Mouse (Mus musculus): ENCODE results near the gene Gsx2. TPM values are rescaled to one million over a fixed set of nuclear protein-coding genes. Genes with fewer than 3 reads are reported as not detected.

Gene Gsx2
- polyA plus RNA-seq, 1 experiment from 2014 or later: not detected

- Histone ChIP-seq H3K4me2 (ENCODE audit: low read length) (no peak overlapping the region), H3K36me3 (ENCODE audit: control insufficient read depth, insufficient read depth, low read length) (no peaks in the 10 kb centered on the region), H3K9ac (replicated peaks; ENCODE audit: low read length) (no peak overlapping the region), H3K4me1 (ENCODE audit: control insufficient read depth, insufficient read depth, low read length) (peaks cover 10% of the 10 kb centered on the region), H3K27me3 (ENCODE audit: control insufficient read depth, insufficient read depth, low read length) (peaks cover 95% of the 10 kb centered on the region), H3K27ac (replicated peaks; ENCODE audit: low read depth, low read length) (no peak overlapping the region), H3K9me3 (ENCODE audit: control insufficient read depth, low read length) (no peaks in the 10 kb centered on the region), H3K4me3 (replicated peaks; ENCODE audit: low read depth, low read length) (no peak overlapping the region)
- ATAC-seq (ENCODE audit: low FRiP score, low TSS enrichment): no peak
- WGBS: under 1% methylated on average over 14 of the region's 14 CpGs
- DNase-seq: no peak
These were observed 7.7 kb downstream of the Gsx2 start for GRCm38 (mm10) chr5:75083061-75083460.

- under 1% methylated on average over 27 of the region's 27 CpGs for WGBS
- no peak for DNase-seq
These were observed 8.4 kb downstream of the Gsx2 start for GRCm38 (mm10) chr5:75083591-75084392.

GRCm38 (mm10) chr5:75084393-75084870, 9.0 kb downstream of the Gsx2 start:
- WGBS: 1% methylated on average over 8 of the region's 8 CpGs
- no peak for ATAC-seq (ENCODE audit: low FRiP score, low TSS enrichment)
- Histone ChIP-seq H3K36me3 (ENCODE audit: control insufficient read depth, insufficient read depth, low read length) (no peaks in the 10 kb centered on the region), H3K4me3 (replicated peaks; ENCODE audit: low read depth, low read length) (no peak overlapping the region), H3K9me3 (ENCODE audit: control insufficient read depth, low read length) (no peaks in the 10 kb centered on the region), H3K27me3 (ENCODE audit: control insufficient read depth, insufficient read depth, low read length) (peaks cover 92% of the 10 kb centered on the region), H3K4me1 (ENCODE audit: control insufficient read depth, insufficient read depth, low read length) (peaks cover 10% of the 10 kb centered on the region), H3K9ac (replicated peaks; ENCODE audit: low read length) (no peak overlapping the region), H3K27ac (replicated peaks; ENCODE audit: low read depth, low read length) (no peak overlapping the region), H3K4me2 (ENCODE audit: low read length) (no peak overlapping the region)
- DNase-seq: no peak

More at GRCm38 (mm10) chr5:75083591-75084392, 8.4 kb downstream of the Gsx2 start:
- no peak for ATAC-seq (ENCODE audit: low FRiP score, low TSS enrichment)
- no peak overlapping the region for H3K4me3 ChIP-seq (replicated peaks; ENCODE audit: low read depth, low read length)
- H3K27ac ChIP-seq (replicated peaks; ENCODE audit: low read depth, low read length): no peak overlapping the region
- H3K4me2 ChIP-seq (ENCODE audit: low read length): no peak overlapping the region
- H3K9ac ChIP-seq (replicated peaks; ENCODE audit: low read length): no peak overlapping the region
- peaks cover 93% of the 10 kb centered on the region for H3K27me3 ChIP-seq (ENCODE audit: control insufficient read depth, insufficient read depth, low read length)
- no peaks in the 10 kb centered on the region for H3K9me3 ChIP-seq (ENCODE audit: control insufficient read depth, low read length)
- peaks cover 10% of the 10 kb centered on the region for H3K4me1 ChIP-seq (ENCODE audit: control insufficient read depth, insufficient read depth, low read length)
- H3K36me3 ChIP-seq (ENCODE audit: control insufficient read depth, insufficient read depth, low read length): no peaks in the 10 kb centered on the region

GRCm38 (mm10) chr5:75084871-75085520, 9.6 kb downstream of the Gsx2 start:
- H3K4me1 ChIP-seq (ENCODE audit: control insufficient read depth, insufficient read depth, low read length): peaks cover 10% of the 10 kb centered on the region
- WGBS: under 1% methylated on average over 25 of the region's 25 CpGs
- H3K27ac ChIP-seq (replicated peaks; ENCODE audit: low read depth, low read length): no peak overlapping the region
- no peak for ATAC-seq (ENCODE audit: low FRiP score, low TSS enrichment)
- H3K9me3 ChIP-seq (ENCODE audit: control insufficient read depth, low read length): no peaks in the 10 kb centered on the region
- H3K9ac ChIP-seq (replicated peaks; ENCODE audit: low read length): no peak overlapping the region
- no peak overlapping the region for H3K4me3 ChIP-seq (replicated peaks; ENCODE audit: low read depth, low read length)
- no peaks in the 10 kb centered on the region for H3K36me3 ChIP-seq (ENCODE audit: control insufficient read depth, insufficient read depth, low read length)
- H3K4me2 ChIP-seq (ENCODE audit: low read length): peak overlapping the region; percentile 23; the same call in 1 of the 2 replicates
- H3K27me3 ChIP-seq (ENCODE audit: control insufficient read depth, insufficient read depth, low read length): peaks cover 89% of the 10 kb centered on the region
- DNase-seq: no peak

- ATAC-seq (ENCODE audit: low FRiP score, low TSS enrichment): peak; percentile 57; the same call in 1 of the 2 replicates
- WGBS: 2% methylated on average over 17 of the region's 17 CpGs
- H3K4me2 ChIP-seq (ENCODE audit: low read length): peak overlapping the region; percentile 15; the same call in 1 of the 2 replicates
These were observed 10.1 kb downstream of the Gsx2 start for GRCm38 (mm10) chr5:75085521-75085875.

GRCm38 (mm10) chr5:75085906-75086305, 10.5 kb downstream of the Gsx2 start:
- no peak for ATAC-seq (ENCODE audit: low FRiP score, low TSS enrichment)
- no peaks in the 10 kb centered on the region for H3K9me3 ChIP-seq (ENCODE audit: control insufficient read depth, low read length)
- no peak overlapping the region for H3K27ac ChIP-seq (replicated peaks; ENCODE audit: low read depth, low read length)
- H3K27me3 ChIP-seq (ENCODE audit: control insufficient read depth, insufficient read depth, low read length): peaks cover 80% of the 10 kb centered on the region
- peaks cover 10% of the 10 kb centered on the region for H3K4me1 ChIP-seq (ENCODE audit: control insufficient read depth, insufficient read depth, low read length)
- no peak overlapping the region for H3K9ac ChIP-seq (replicated peaks; ENCODE audit: low read length)
- H3K4me3 ChIP-seq (replicated peaks; ENCODE audit: low read depth, low read length): no peak overlapping the region
- no peaks in the 10 kb centered on the region for H3K36me3 ChIP-seq (ENCODE audit: control insufficient read depth, insufficient read depth, low read length)
- H3K4me2 ChIP-seq (ENCODE audit: low read length): no peak overlapping the region
- DNase-seq: no peak
- 19% methylated on average over 4 of the region's 4 CpGs for WGBS

More at GRCm38 (mm10) chr5:75085521-75085875, 10.1 kb downstream of the Gsx2 start:
- DNase-seq: no peak
- Histone ChIP-seq H3K4me1 (ENCODE audit: control insufficient read depth, insufficient read depth, low read length) (peaks cover 10% of the 10 kb centered on the region), H3K36me3 (ENCODE audit: control insufficient read depth, insufficient read depth, low read length) (no peaks in the 10 kb centered on the region), H3K27ac (replicated peaks; ENCODE audit: low read depth, low read length) (no peak overlapping the region), H3K27me3 (ENCODE audit: control insufficient read depth, insufficient read depth, low read length) (peaks cover 84% of the 10 kb centered on the region), H3K9ac (replicated peaks; ENCODE audit: low read length) (no peak overlapping the region), H3K4me3 (replicated peaks; ENCODE audit: low read depth, low read length) (no peak overlapping the region), H3K9me3 (ENCODE audit: control insufficient read depth, low read length) (no peaks in the 10 kb centered on the region)

- no peak overlapping the region for H3K27ac ChIP-seq (replicated peaks; ENCODE audit: low read depth, low read length)
- no peaks in the 10 kb centered on the region for H3K27me3 ChIP-seq (ENCODE audit: control insufficient read depth, insufficient read depth, low read length)
- ATAC-seq (ENCODE audit: low FRiP score, low TSS enrichment) (no peak), DNase-seq (no peak)
- WGBS: 50% methylated on average over 3 of the region's 3 CpGs
- H3K4me1 ChIP-seq (ENCODE audit: control insufficient read depth, insufficient read depth, low read length): no peaks in the 10 kb centered on the region
- H3K9me3 ChIP-seq (ENCODE audit: control insufficient read depth, low read length): peaks cover 6% of the 10 kb centered on the region
- no peak overlapping the region for H3K9ac ChIP-seq (replicated peaks; ENCODE audit: low read length)
- H3K4me3 ChIP-seq (replicated peaks; ENCODE audit: low read depth, low read length): no peak overlapping the region
- no peaks in the 10 kb centered on the region for H3K36me3 ChIP-seq (ENCODE audit: control insufficient read depth, insufficient read depth, low read length)
- H3K4me2 ChIP-seq (ENCODE audit: low read length): no peak overlapping the region
These were observed 31.1 kb downstream of the Gsx2 start for GRCm38 (mm10) chr5:75106511-75106910.

- peaks cover 6% of the 10 kb centered on the region for H3K9me3 ChIP-seq (ENCODE audit: control insufficient read depth, low read length)
- WGBS: 76% methylated on average over 5 of the region's 5 CpGs
- ATAC-seq (ENCODE audit: low FRiP score, low TSS enrichment) (no peak), DNase-seq (no peak)
- H3K4me2 ChIP-seq (ENCODE audit: low read length): no peak overlapping the region
- no peaks in the 10 kb centered on the region for H3K4me1 ChIP-seq (ENCODE audit: control insufficient read depth, insufficient read depth, low read length)
- no peak overlapping the region for H3K27ac ChIP-seq (replicated peaks; ENCODE audit: low read depth, low read length)
- no peaks in the 10 kb centered on the region for H3K27me3 ChIP-seq (ENCODE audit: control insufficient read depth, insufficient read depth, low read length)
- H3K36me3 ChIP-seq (ENCODE audit: control insufficient read depth, insufficient read depth, low read length): no peaks in the 10 kb centered on the region
- H3K4me3 ChIP-seq (replicated peaks; ENCODE audit: low read depth, low read length): no peak overlapping the region
- no peak overlapping the region for H3K9ac ChIP-seq (replicated peaks; ENCODE audit: low read length)
These were observed 34.0 kb downstream of the Gsx2 start for GRCm38 (mm10) chr5:75109368-75109767.

Measured in midbrain, embryonic 14.5 days (tissue).